Mouse (Mus musculus) T-helper 2 cell (primary cell): ENCODE measurements around the gene Macf1.

ENCODE experiments used
- in situ Hi-C: fragments of 300-600 bp; cut with MboI, MseI; formaldehyde crosslinking; loops from one replicate; pipeline ENCODE4 v1.15.1; 2025; ENCODE audit warnings: high pct_unique_total_duplicates

Gene Macf1

DNA sequence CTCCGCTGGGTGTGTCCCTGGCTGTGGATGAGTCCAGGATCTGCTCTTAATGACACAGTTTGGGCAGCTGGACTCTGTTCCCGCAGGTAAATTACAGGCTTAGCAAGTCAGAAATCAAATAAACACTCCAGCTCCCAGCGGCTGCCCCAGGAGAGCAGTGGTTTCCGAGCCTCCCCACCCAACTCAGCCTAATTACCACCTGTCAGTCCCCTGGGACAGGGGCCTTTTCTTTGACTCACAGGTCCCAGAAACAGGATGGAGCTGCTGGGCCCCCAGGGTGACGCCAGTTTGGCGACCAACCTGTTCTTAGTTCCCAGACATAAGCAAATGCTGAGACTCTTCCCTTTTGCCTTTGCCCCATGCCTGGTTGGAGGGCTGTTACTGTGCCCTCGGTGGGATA is 372.3 kb downstream of the Macf1 start:
- in situ Hi-C loops: no loop called here

DNA sequence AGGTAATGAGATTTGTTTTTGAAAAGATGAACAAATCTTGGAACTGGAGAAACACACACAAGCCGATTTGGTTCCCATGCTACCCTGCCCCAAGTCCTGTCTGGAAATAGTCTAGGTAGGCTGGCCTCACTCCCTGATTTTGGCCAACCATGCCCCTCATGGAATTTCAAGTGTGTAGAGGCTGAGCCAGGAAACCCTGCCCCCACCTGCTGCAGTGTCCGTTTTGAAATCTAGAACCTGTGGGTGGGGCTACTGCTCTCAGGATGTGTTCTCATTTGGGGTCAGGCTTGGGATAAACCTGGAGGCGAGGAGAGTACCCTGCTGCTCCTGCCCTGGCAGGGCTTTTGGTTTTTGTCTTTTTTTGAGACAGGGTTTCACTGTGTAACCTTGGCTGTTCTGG is 375.9 kb downstream of the Macf1 start:
- in situ Hi-C loops: loop anchor here (10.0 kb wide), 1 partner anchor 67 kb away; no protein-coding TSS in a partner anchor

DNA sequence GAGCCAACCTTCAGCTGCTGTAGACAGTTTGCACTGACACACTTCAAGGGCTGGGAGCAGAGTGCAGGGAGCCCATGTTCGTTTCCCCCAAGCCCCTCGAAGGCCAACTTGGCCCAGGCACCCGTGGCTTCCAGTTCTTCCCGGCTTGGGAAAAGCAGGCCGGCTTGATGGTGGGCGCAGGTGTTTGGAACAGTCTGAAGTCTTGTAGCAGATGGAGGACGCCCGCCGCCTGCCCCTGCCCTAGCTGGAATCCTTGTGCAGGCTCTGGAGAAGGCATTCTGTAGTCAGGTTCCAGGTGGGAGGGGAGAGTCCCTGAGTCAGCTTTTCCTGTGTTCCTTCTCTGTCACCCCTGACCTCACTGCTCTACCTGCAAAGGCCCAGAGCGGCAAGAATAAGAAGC is 377.2 kb downstream of the Macf1 start:
- in situ Hi-C loops: loop anchor here (10.0 kb wide), 1 partner anchor 68 kb away; no protein-coding TSS in a partner anchor

DNA sequence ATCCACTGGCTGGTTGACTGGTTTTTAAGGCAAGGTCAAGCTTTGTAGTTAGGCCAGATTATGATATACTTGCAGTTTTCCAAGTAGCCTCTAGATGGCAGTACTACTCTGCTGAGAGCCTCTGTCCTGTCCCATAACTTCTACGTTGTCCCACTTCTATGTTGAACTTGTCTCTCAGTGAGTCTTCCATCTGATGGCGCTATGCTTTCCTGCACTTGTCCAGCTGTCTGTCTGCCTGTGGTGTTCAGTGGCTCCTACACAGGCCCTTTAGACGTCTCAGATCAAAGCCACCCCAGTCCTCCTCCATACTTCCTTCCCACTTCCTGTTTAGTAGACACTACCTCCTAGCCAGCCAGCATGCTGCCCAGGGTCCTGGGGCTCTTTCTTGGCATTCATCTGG is 378.4 kb downstream of the Macf1 start:
- in situ Hi-C loops: loop anchor here (10.0 kb wide), 1 partner anchor 69 kb away; no protein-coding TSS in a partner anchor
